ENCODE assay signal across 8 mouse cellular contexts in the genomic region with DNA sequence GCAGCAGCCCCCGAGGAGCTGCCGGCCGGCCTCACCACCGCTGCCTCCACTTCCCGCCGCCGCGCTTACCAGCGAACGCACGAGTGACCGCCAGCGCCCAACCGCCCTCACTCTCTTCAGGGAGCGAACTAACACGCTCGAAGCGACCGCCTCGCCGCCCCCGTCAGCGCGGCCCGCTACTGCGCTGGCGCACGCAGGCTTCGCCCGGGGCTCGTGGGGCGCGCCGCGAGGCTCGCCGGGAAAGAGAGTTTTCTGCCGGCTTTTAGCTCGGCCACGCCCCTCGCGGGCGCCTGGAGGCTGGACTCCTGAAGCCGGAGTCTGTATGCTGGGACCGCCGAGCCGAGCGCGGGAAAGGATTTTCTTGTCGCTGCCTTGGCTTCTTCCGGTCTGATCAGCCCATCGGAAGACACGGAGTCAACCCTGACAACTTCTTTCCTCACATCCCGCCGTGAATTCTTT. TPM values are rescaled to one million over a fixed set of nuclear protein-coding genes. Genes with fewer than 3 reads are reported as not detected.
DNase-seq lines count a peak whose midpoint lies in the region; ATAC-seq lines count a peak whose summit lies in the region.

Gene Tex30 (minus strand): TSS at position 183 of the 459 bp plus-strand sequence.

- peaks cover 14% of the 10 kb centered on the region for H3K4me1 ChIP-seq in hindbrain, embryonic 15.5 days (replicated peaks)

- H3K27me3 ChIP-seq in hindbrain, embryonic 15.5 days: no peaks in the 10 kb centered on the region

- H3K9ac ChIP-seq in hindbrain, embryonic 15.5 days: peak within 1 kb of the TSS; percentile 56

- peaks cover 15% of the 10 kb centered on the region for H3K36me3 ChIP-seq in hindbrain, embryonic 15.5 days

- peak; percentile 91 for DNase-seq in T-cell, adult 2 months (ENCODE audit: low spot score)
- peak; percentile 89 to 93 for DNase-seq in cerebellum, postnatal 36 days
- DNase-seq in frontal cortex, postnatal 36 days (ENCODE audit: low spot score in 2 of 2): peak; percentile 94 to 95
- peak; percentile 88 for DNase-seq in left cerebral cortex, adult 11 months (ENCODE audit: low spot score)
- peak; percentile 95 to 97 for DNase-seq in lung, postnatal 4 days
- peak; percentile 90 for DNase-seq in retina, postnatal 7 days (ENCODE audit: low read depth, low spot score)
- peak; percentile 87 for DNase-seq in urinary bladder, adult 2 months (ENCODE audit: low spot score)

- H3K4me3 ChIP-seq in hindbrain, embryonic 15.5 days: peak within 1 kb of the TSS; percentile 65

- peak within 1 kb of the TSS; percentile 84 for H3K4me2 ChIP-seq in hindbrain, embryonic 15.5 days

- peak within 1 kb of the TSS; percentile 79 for H3K27ac ChIP-seq in hindbrain, embryonic 15.5 days (replicated peaks)

- under 1% methylated on average over 53 of the region's 55 CpGs for WGBS in hindbrain, embryonic 15.5 days

- ATAC-seq in hindbrain, embryonic 15.5 days (ENCODE audit: low FRiP score, low read depth): peak; percentile 98

- no peaks in the 10 kb centered on the region for H3K9me3 ChIP-seq in hindbrain, embryonic 15.5 days

RNA-seq across cellular contexts. Expression of gene Tex30, which starts in this region (rescaled TPM):
- polyA plus RNA-seq in hindbrain, embryonic 15.5 days (2015; fragmentation: Nextera tagmentation; extraction: Ambion mirVana): 41.3 and 43.7 TPM in 2 replicates
- 6.4 and 10.6 TPM in 2 replicates for polyA plus RNA-seq in urinary bladder, adult 2 months (2012; rRNA removed)

Comparison
In these comparisons a context has a peak if more than half of its experiments do, and no peak if none do; other contexts are left out.
1. Peak in every context shown above with its lines: DNase-seq, ATAC-seq, H3K4me3 ChIP-seq and H3K27ac ChIP-seq.